Mouse (Mus musculus): ENCODE data around the gene Gse1. TPM values are rescaled to one million over a fixed set of nuclear protein-coding genes. Genes with fewer than 3 reads are reported as not detected.

Gse1 gene
- polyA plus RNA-seq, 1 experiment from 2014 or later: 10.8 TPM

DNA sequence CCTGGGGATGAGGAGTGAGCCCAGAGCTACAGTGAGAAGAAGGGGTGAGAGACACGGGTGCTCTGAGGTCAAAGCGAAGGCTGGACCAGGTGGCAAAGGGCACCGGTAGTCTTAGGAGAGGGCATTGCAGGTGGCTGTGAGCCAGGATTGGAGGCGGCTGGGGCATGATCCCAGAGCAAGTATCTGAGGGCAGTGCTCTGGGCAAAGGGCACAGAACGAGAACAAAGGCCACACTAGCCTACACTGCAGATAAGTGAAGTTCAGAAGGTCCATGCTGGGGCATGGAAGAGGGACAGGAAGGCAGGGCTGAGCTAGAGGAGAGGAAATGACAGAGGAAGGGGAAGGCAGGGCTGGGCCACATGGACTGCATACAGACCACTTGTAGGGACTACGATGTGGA, 213.4 kb downstream of the Gse1 start:
- H3K9me3 ChIP-seq: no peaks in the 10 kb centered on the region
- H3K27me3 ChIP-seq (replicated peaks): no peaks in the 10 kb centered on the region
- peaks cover 53% of the 10 kb centered on the region for H3K4me1 ChIP-seq
- no peak overlapping the region for H3K9ac ChIP-seq
- no peaks in the 10 kb centered on the region for H3K36me3 ChIP-seq
- 66% methylated on average over 6 of the region's 6 CpGs for WGBS
- no peak overlapping the region for H3K4me2 ChIP-seq
- no peak overlapping the region for H3K4me3 ChIP-seq (replicated peaks)
- H3K27ac ChIP-seq: 0 out of 2 replicates have a peak overlapping the region, but pooled peaks have one; percentile 5
- no peak; the same call in 1 of the 2 replicates for ATAC-seq (ENCODE audit: insufficient read depth, low FRiP score, low read depth)

GRCm38 (mm10) chr8:120442306-120443003, 214.2 kb downstream of the Gse1 start:
- Histone ChIP-seq H3K36me3 (no peaks in the 10 kb centered on the region), H3K9me3 (no peaks in the 10 kb centered on the region), H3K4me3 (replicated peaks) (no peak overlapping the region), H3K9ac (no peak overlapping the region), H3K4me1 (peaks cover 45% of the 10 kb centered on the region), H3K4me2 (no peak overlapping the region), H3K27me3 (replicated peaks) (no peaks in the 10 kb centered on the region), H3K27ac (0 out of 2 replicates have a peak overlapping the region, but pooled peaks have one; percentile 5)
- 35% methylated on average over 4 of the region's 4 CpGs for WGBS
- ATAC-seq (ENCODE audit: insufficient read depth, low FRiP score, low read depth): peak; percentile 45; the same call in 1 of the 2 replicates

GRCm38 (mm10) chr8:120445249-120445648, 217.0 kb downstream of the Gse1 start:
- Histone ChIP-seq H3K4me1 (peaks cover 46% of the 10 kb centered on the region), H3K27me3 (replicated peaks) (no peaks in the 10 kb centered on the region), H3K36me3 (no peaks in the 10 kb centered on the region), H3K4me2 (no peak overlapping the region), H3K9me3 (no peaks in the 10 kb centered on the region), H3K27ac (no peak overlapping the region), H3K4me3 (replicated peaks) (no peak overlapping the region), H3K9ac (no peak overlapping the region)
- 45% methylated on average over 10 of the region's 10 CpGs for WGBS
- no peak for ATAC-seq (ENCODE audit: insufficient read depth, low FRiP score, low read depth)

- H3K27me3 ChIP-seq (replicated peaks): no peaks in the 10 kb centered on the region
- ATAC-seq (ENCODE audit: insufficient read depth, low FRiP score, low read depth): no peak
- H3K4me1 ChIP-seq: peaks cover 21% of the 10 kb centered on the region
- WGBS: 70% methylated on average over 6 of the region's 6 CpGs
- no peak overlapping the region for H3K4me2 ChIP-seq
- no peak overlapping the region for H3K9ac ChIP-seq
- no peaks in the 10 kb centered on the region for H3K9me3 ChIP-seq
- H3K4me3 ChIP-seq (replicated peaks): no peak overlapping the region
- H3K27ac ChIP-seq: no peak overlapping the region
- no peaks in the 10 kb centered on the region for H3K36me3 ChIP-seq
Measured at GRCm38 (mm10) chr8:120448131-120448530, 219.9 kb downstream of the Gse1 start.

DNA sequence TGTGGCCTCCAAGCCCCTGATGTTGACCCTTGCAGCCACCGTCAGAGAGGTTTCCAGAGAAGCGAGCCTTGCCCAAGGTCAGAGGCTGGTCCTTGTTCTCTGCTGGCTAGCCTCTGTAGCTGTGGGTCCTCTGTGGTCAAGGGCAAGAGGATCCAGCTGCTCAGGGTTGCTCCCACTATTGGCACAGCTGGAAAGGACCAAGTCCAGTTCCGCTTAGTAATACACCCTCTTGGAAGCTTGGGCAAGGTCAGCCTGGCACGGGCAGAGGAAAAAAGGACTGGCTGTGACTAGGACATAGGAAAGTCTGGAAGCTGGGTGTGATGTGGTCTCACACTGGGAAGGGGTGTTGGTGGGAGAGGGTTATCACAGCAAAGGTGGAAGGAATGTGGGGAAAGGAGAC, 220.9 kb downstream of the Gse1 start:
- Histone ChIP-seq H3K4me1 (peaks cover 26% of the 10 kb centered on the region), H3K4me2 (no peak overlapping the region), H3K36me3 (no peaks in the 10 kb centered on the region), H3K9ac (no peak overlapping the region), H3K27me3 (replicated peaks) (no peaks in the 10 kb centered on the region), H3K9me3 (no peaks in the 10 kb centered on the region), H3K27ac (no peak overlapping the region), H3K4me3 (replicated peaks) (no peak overlapping the region)
- ATAC-seq (ENCODE audit: insufficient read depth, low FRiP score, low read depth): no peak
- WGBS: 88% methylated on average over 4 of the region's 4 CpGs

GRCm38 (mm10) chr8:120449608-120450031, 221.4 kb downstream of the Gse1 start:
- WGBS: 40% methylated on average over 17 of the region's 17 CpGs
- Histone ChIP-seq H3K27ac (no peak overlapping the region), H3K27me3 (replicated peaks) (no peaks in the 10 kb centered on the region), H3K4me1 (peaks cover 29% of the 10 kb centered on the region), H3K4me3 (replicated peaks) (no peak overlapping the region), H3K4me2 (no peak overlapping the region), H3K9me3 (no peaks in the 10 kb centered on the region), H3K9ac (no peak overlapping the region), H3K36me3 (no peaks in the 10 kb centered on the region)
- ATAC-seq (ENCODE audit: insufficient read depth, low FRiP score, low read depth): no peak

DNA sequence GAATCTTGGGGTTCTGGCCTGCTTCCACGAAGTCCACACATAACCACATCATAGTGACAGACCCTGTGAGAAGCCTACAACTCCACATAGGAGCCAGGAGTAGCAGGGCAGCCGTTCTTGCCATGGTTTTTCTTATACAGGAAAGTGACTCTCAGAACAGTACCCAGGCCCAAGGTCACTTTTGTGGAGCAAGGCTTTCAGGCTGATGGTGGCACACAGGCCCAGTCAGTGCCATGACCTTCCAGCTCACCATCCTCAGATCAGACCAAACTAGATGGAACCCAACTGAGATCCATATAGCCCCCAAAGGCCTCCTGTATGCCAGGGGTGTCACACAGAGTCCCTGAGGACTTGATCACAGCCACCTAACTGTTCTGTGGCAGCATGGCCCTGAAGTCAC, 223.9 kb downstream of the Gse1 start:
- H3K27me3 ChIP-seq (replicated peaks): no peaks in the 10 kb centered on the region
- no peak overlapping the region for H3K27ac ChIP-seq
- no peak overlapping the region for H3K4me3 ChIP-seq (replicated peaks)
- no peak for ATAC-seq (ENCODE audit: insufficient read depth, low FRiP score, low read depth)
- H3K4me2 ChIP-seq: no peak overlapping the region
- H3K9ac ChIP-seq: no peak overlapping the region
- H3K4me1 ChIP-seq: peaks cover 48% of the 10 kb centered on the region
- H3K36me3 ChIP-seq: no peaks in the 10 kb centered on the region
- 88% methylated on average over 2 of the region's 2 CpGs for WGBS
- H3K9me3 ChIP-seq: no peaks in the 10 kb centered on the region

GRCm38 (mm10) chr8:120454404-120454803, 226.1 kb downstream of the Gse1 start:
- peak; percentile 79 for ATAC-seq (ENCODE audit: insufficient read depth, low FRiP score, low read depth)
- 64% methylated on average over 6 of the region's 6 CpGs for WGBS
- Histone ChIP-seq H3K9me3 (no peaks in the 10 kb centered on the region), H3K4me3 (replicated peaks) (no peak overlapping the region), H3K36me3 (no peaks in the 10 kb centered on the region), H3K4me1 (peaks cover 42% of the 10 kb centered on the region), H3K4me2 (no peak overlapping the region), H3K27me3 (replicated peaks) (no peaks in the 10 kb centered on the region), H3K27ac (peak overlapping the region; percentile 57), H3K9ac (no peak overlapping the region)

GRCm38 (mm10) chr8:120460375-120460774, 232.1 kb downstream of the Gse1 start:
- no peak overlapping the region for H3K9ac ChIP-seq
- WGBS: 49% methylated on average over 6 of the region's 6 CpGs
- no peak overlapping the region for H3K27ac ChIP-seq
- no peak overlapping the region for H3K4me3 ChIP-seq (replicated peaks)
- no peaks in the 10 kb centered on the region for H3K27me3 ChIP-seq (replicated peaks)
- no peak for ATAC-seq (ENCODE audit: insufficient read depth, low FRiP score, low read depth)
- no peaks in the 10 kb centered on the region for H3K36me3 ChIP-seq
- H3K9me3 ChIP-seq: no peaks in the 10 kb centered on the region
- H3K4me2 ChIP-seq: no peak overlapping the region
- peaks cover 54% of the 10 kb centered on the region for H3K4me1 ChIP-seq

GRCm38 (mm10) chr8:120462119-120462551, 233.9 kb downstream of the Gse1 start:
- H3K36me3 ChIP-seq: no peaks in the 10 kb centered on the region
- H3K9ac ChIP-seq: no peak overlapping the region
- H3K27ac ChIP-seq: peak overlapping the region; percentile 31; the same call in 1 of the 2 replicates
- no peaks in the 10 kb centered on the region for H3K9me3 ChIP-seq
- H3K4me2 ChIP-seq: no peak overlapping the region
- H3K4me1 ChIP-seq: peaks cover 49% of the 10 kb centered on the region
- ATAC-seq (ENCODE audit: insufficient read depth, low FRiP score, low read depth): no peak
- WGBS: 37% methylated on average over 15 of the region's 15 CpGs
- no peaks in the 10 kb centered on the region for H3K27me3 ChIP-seq (replicated peaks)
- no peak overlapping the region for H3K4me3 ChIP-seq (replicated peaks)

DNA sequence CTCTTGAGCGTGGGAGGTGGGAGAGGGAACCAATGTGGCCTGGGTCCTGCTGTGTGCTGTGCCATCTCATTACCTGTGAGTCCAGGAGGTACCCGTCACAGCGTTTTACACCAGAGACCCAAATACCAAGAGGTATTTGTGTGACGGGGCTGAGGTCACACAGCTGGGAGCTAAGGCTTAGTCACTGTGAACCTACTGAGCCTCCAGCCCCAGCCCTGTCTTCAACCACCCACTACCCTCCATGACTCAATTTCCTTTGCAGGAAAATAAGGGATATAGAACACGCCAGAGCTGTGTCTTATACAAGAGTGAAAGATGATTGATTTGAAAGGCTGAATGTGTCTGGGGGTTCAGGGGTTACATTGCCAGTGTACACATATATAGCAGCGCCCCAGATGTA, 234.4 kb downstream of the Gse1 start:
- Histone ChIP-seq H3K9ac (no peak overlapping the region), H3K4me1 (peaks cover 49% of the 10 kb centered on the region)
- ATAC-seq (ENCODE audit: insufficient read depth, low FRiP score, low read depth): no peak

GRCm38 (mm10) chr8:120463918-120464584, 235.8 kb downstream of the Gse1 start:
- Histone ChIP-seq H3K9ac (no peak overlapping the region), H3K27ac (no peak overlapping the region), H3K4me1 (peaks cover 48% of the 10 kb centered on the region), H3K4me2 (no peak overlapping the region), H3K4me3 (replicated peaks) (no peak overlapping the region), H3K9me3 (no peaks in the 10 kb centered on the region), H3K36me3 (no peaks in the 10 kb centered on the region), H3K27me3 (replicated peaks) (no peaks in the 10 kb centered on the region)
- WGBS: 89% methylated on average over 9 of the region's 9 CpGs
- no peak for ATAC-seq (ENCODE audit: insufficient read depth, low FRiP score, low read depth)

More for the DNA sequence above, 234.4 kb downstream of the Gse1 start:
- Histone ChIP-seq H3K27me3 (replicated peaks) (no peaks in the 10 kb centered on the region), H3K36me3 (no peaks in the 10 kb centered on the region), H3K4me3 (replicated peaks) (no peak overlapping the region), H3K9me3 (no peaks in the 10 kb centered on the region), H3K27ac (no peak overlapping the region), H3K4me2 (no peak overlapping the region)
- WGBS: 72% methylated on average over 6 of the region's 6 CpGs

Measured in stomach, embryonic 15.5 days (tissue).